In the genomic region with DNA sequence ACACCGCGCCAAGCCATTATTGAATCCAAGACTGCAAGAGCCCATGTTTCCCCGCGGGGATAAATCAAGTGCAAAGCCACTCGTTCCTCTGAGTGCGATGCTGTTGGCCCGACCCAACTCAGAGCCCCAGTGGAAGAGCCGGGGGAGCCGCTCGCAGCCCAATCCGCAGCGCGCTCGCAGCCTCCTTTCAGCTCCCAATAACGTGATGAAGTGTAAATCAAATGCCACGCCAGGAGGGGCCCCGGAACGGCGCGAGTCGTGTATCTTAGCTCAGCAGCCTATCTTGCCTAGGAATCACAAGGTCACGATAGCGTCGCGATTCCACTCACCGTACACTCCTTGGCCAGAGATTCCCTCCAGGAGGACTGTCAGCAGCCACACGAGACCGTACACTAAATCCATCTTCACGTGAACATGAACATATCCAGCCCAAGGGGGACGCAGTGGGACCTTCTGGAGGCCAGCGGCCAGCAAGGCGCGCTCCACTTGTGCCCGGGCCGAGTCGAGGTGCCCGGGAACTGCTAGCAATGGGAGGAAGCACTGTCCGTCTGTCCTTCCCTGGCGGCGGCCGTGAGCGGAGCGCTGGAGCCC, we compare ENCODE assay signal across 8 mouse cellular contexts. TPM values are rescaled to one million over a fixed set of nuclear protein-coding genes. Genes with fewer than 3 reads are reported as not detected.
A peak's percentile ranks its signal among the peaks of the same experiment; 100 is the strongest.
DNase-seq lines count a peak whose midpoint lies in the region; ATAC-seq lines count a peak whose summit lies in the region.

No protein-coding gene starts in this region.

- H3K36me3 ChIP-seq in lung, embryonic 15.5 days = no peaks in the 10 kb centered on the region
- H3K36me3 ChIP-seq in heart, embryonic 15.5 days = no peaks in the 10 kb centered on the region
- no peaks in the 10 kb centered on the region for H3K36me3 ChIP-seq in midbrain, embryonic 12.5 days

- under 1% methylated on average over 43 of the region's 43 CpGs for WGBS in lung, embryonic 15.5 days
- under 1% methylated on average over 43 of the region's 43 CpGs for WGBS in heart, embryonic 15.5 days
- under 1% methylated on average over 40 of the region's 43 CpGs for WGBS in midbrain, embryonic 12.5 days

- peaks cover 56% of the 10 kb centered on the region for H3K27me3 ChIP-seq in lung, embryonic 15.5 days
- H3K27me3 ChIP-seq in heart, embryonic 15.5 days = peaks cover 55% of the 10 kb centered on the region
- peaks cover 13% of the 10 kb centered on the region; the same call in 1 of the 2 replicates for H3K27me3 ChIP-seq in midbrain, embryonic 12.5 days

- DNase-seq in lung, postnatal 25 days (ENCODE audit: low spot score) = no peak
- DNase-seq in embryo, embryonic 9.5 days (ENCODE audit: extremely low spot score) = peak; percentile 45
- peak; percentile 71 to 73 for DNase-seq in layer of hippocampus, postnatal 14 days (ENCODE audit: low spot score in 2 of 2)
- DNase-seq in testis, postnatal 10 days (ENCODE audit: low spot score) = peak; percentile 40
- no peak for DNase-seq in urinary bladder, adult 18-20 months (ENCODE audit: low spot score in 2 of 2)

- no peaks in the 10 kb centered on the region for H3K9me3 ChIP-seq in lung, embryonic 15.5 days
- no peaks in the 10 kb centered on the region for H3K9me3 ChIP-seq in heart, embryonic 15.5 days (replicated peaks)
- H3K9me3 ChIP-seq in midbrain, embryonic 12.5 days = no peaks in the 10 kb centered on the region

- ATAC-seq in lung, embryonic 15.5 days (ENCODE audit: borderline replicate concordance, extremely low read depth, low FRiP score, low TSS enrichment) = no peak
- ATAC-seq in heart, embryonic 15.5 days (replicated peaks; ENCODE audit: insufficient number of reproducible peaks, insufficient read depth, low FRiP score, low read depth) = 0 out of 2 replicates have a peak, but pooled peaks have one; percentile 12
- ATAC-seq in midbrain, embryonic 12.5 days (ENCODE audit: low FRiP score, low read depth) = peak; percentile 39

- H3K4me1 ChIP-seq in lung, embryonic 15.5 days = peaks cover 14% of the 10 kb centered on the region
- peaks cover 25% of the 10 kb centered on the region for H3K4me1 ChIP-seq in heart, embryonic 15.5 days (replicated peaks)
- H3K4me1 ChIP-seq in midbrain, embryonic 12.5 days = peaks cover 18% of the 10 kb centered on the region

- H3K4me3 ChIP-seq in lung, embryonic 15.5 days = peak overlapping the region; percentile 50
- peak overlapping the region; percentile 56 for H3K4me3 ChIP-seq in heart, embryonic 15.5 days
- H3K4me3 ChIP-seq in midbrain, embryonic 12.5 days = peak overlapping the region; percentile 74

- peak overlapping the region; percentile 98 for H3K4me2 ChIP-seq in lung, embryonic 15.5 days
- H3K4me2 ChIP-seq in heart, embryonic 15.5 days = peak overlapping the region; percentile 97
- H3K4me2 ChIP-seq in midbrain, embryonic 12.5 days (replicated peaks) = peak overlapping the region; percentile 93

- no peak overlapping the region for H3K9ac ChIP-seq in lung, embryonic 15.5 days
- no peak overlapping the region for H3K9ac ChIP-seq in heart, embryonic 15.5 days
- peak overlapping the region; percentile 79 for H3K9ac ChIP-seq in midbrain, embryonic 12.5 days (replicated peaks)

- no peak overlapping the region for H3K27ac ChIP-seq in lung, embryonic 15.5 days
- no peak overlapping the region for H3K27ac ChIP-seq in heart, embryonic 15.5 days
- peak overlapping the region; percentile 83 for H3K27ac ChIP-seq in midbrain, embryonic 12.5 days (replicated peaks)

RNA-seq across cellular contexts. Expression of gene Mdga2, which starts 1.6 kb away (rescaled TPM):
- polyA plus RNA-seq in lung, embryonic 15.5 days (2015; fragmentation: Nextera tagmentation; extraction: Ambion mirVana) = 0.24 and 0.38 TPM in 2 replicates
- polyA plus RNA-seq in heart, embryonic 15.5 days (2015; fragmentation: Nextera tagmentation; extraction: Ambion mirVana) = 0.39 and 0.49 TPM in 2 replicates
- total RNA-seq in layer of hippocampus, postnatal 14 days (2021) = 10 to 100 TPM; 54.0 to 67.4 TPM
- 8.4 and 11.2 TPM in 2 replicates for polyA plus RNA-seq in midbrain, embryonic 12.5 days (2016; fragmentation: Nextera tagmentation; extraction: Ambion mirVana)

Comparison
In these comparisons a context has a peak if more than half of its experiments do, and no peak if none do; other contexts are left out.
1. DNase-seq: peak in embryo, embryonic 9.5 days (single experiment), layer of hippocampus, postnatal 14 days (2 of 2) and testis, postnatal 10 days (single experiment); none in lung, postnatal 25 days (single experiment) and urinary bladder, adult 18-20 months (0 of 2).
2. Peak in every context shown above with its lines, with median percentiles within 50 percentile points of each other: H3K4me2 ChIP-seq and H3K4me3 ChIP-seq.